Mouse (Mus musculus) bone marrow, adult 2 months (tissue): Measurements from ENCODE around the gene Amer1.

Source experiments
- CTCF ChIP-seq: fragments of 200-500 bp; IDR thresholded peaks from 2 replicates; pipeline ENCODE4 v1.5.1; 2011; ENCODE audit warnings: low read length, control low read depth; ENCODE audit not compliant: control insufficient read depth, insufficient read depth
- POLR2A ChIP-seq: fragments of 200-500 bp; IDR thresholded peaks from 2 replicates; pipeline ENCODE4 v1.6.1; 2011; ENCODE audit warnings: low read depth, mild to moderate bottlenecking, control low read depth, low read length, borderline replicate concordance; ENCODE audit not compliant: control insufficient read depth

- TF ChIP-seq CTCF (no peak), POLR2A (no peak)
These were observed 469 bp upstream of the Amer1 start for GRCm38 (mm10) chrX:95445141-95445540.
